Mouse (Mus musculus) midbrain, postnatal 0 days (tissue): ENCODE results near the gene Dnajb6. TPM values are rescaled to one million over a fixed set of nuclear protein-coding genes. Genes with fewer than 3 reads are reported as not detected.
A peak's percentile ranks its signal among the peaks of the same experiment; 100 is the strongest.

Experiments
- ATAC-seq: fragments of 200-750 bp; cut with Nextera tagmentation; 2 replicates; pipeline ENCODE4 v1.8.0; 2017; ENCODE audit warnings: moderate number of reproducible peaks, mild to moderate bottlenecking, moderate TSS enrichment, moderate library complexity; ENCODE audit not compliant: low FRiP score
- DNase-seq: peaks from one replicate; pipeline ENCODE4 v3.0.0-alpha.2; 2015; ENCODE audit warnings: low spot score
- H3K27ac ChIP-seq: fragments of 300-500 bp; sonication (generic); 2 replicates; pipeline ENCODE4 v1.5.1; 2014; ENCODE audit warnings: low read depth, mild to moderate bottlenecking, low read length, mixed read lengths
- H3K27me3 ChIP-seq: fragments of 300-500 bp; sonication (generic); 2 replicates; pipeline ENCODE4 v1.6.1; 2014; ENCODE audit warnings: low read length, control low read depth, mixed read lengths; ENCODE audit not compliant: insufficient read depth
- H3K36me3 ChIP-seq: fragments of 300-500 bp; sonication (generic); 2 replicates; pipeline ENCODE4 v1.6.1; 2014; ENCODE audit warnings: low read length, control low read depth, mixed read lengths; ENCODE audit not compliant: insufficient read depth
- H3K4me1 ChIP-seq: fragments of 300-500 bp; sonication (generic); 2 replicates; pipeline ENCODE4 v1.6.1; 2014; ENCODE audit warnings: mild to moderate bottlenecking, control low read depth, antibody characterized with exemption, low read length, mixed read lengths; ENCODE audit not compliant: insufficient read depth
- H3K4me2 ChIP-seq: fragments of 300-500 bp; sonication (generic); 2 replicates; pipeline ENCODE4 v1.6.1; 2014; ENCODE audit warnings: low read depth, mild to moderate bottlenecking, low read length, mixed read lengths; ENCODE audit not compliant: poor library complexity, severe bottlenecking
- H3K4me3 ChIP-seq: fragments of 300-500 bp; sonication (generic); 2 replicates; pipeline ENCODE4 v1.5.1; 2014; ENCODE audit warnings: low read depth, mild to moderate bottlenecking, low read length, moderate library complexity
- H3K9ac ChIP-seq: fragments of 300-500 bp; sonication (generic); replicated peaks from 2 replicates; pipeline ENCODE4 v1.6.1; 2014; ENCODE audit warnings: mild to moderate bottlenecking, low read length, moderate library complexity, mixed read lengths; ENCODE audit not compliant: poor library complexity, severe bottlenecking
- H3K9me3 ChIP-seq: fragments of 300-500 bp; sonication (generic); 2 replicates; pipeline ENCODE4 v1.6.1; 2016; ENCODE audit warnings: low read length, control low read depth
- CTCF ChIP-seq: IDR thresholded peaks from 2 replicates; pipeline ENCODE4 v1.5.1; 2016; ENCODE audit warnings: antibody characterized with exemption, mild to moderate bottlenecking
- WGBS: fragments of 180-500 bp; shearing (Covaris S2); extraction: QIAGEN DNeasy Blood & Tissue Kit; methylation state at CpG from one replicate; pipeline ENCODE4 v1.1.7; 2014; 5-methylcytosine and 5-hydroxymethylcytosine counted together
- polyA plus RNA-seq: library from polyadenylated mRNA; unstranded; fragments of >200 nt; fragmentation: Nextera tagmentation; extraction: Ambion mirVana; gene quantifications from 2 replicates; pipeline ENCODE4 v1.2.1, GENCODE M21; 2015
- total RNA-seq: library from RNA; depleted of rRNA; stranded (reverse); fragments of >200 nt; gene quantifications from 2 replicates; pipeline ENCODE4 v1.2.3, GENCODE M21; 2014

Gene Dnajb6
- total and polyA plus RNA-seq, 2 experiments from 2014 or later, result 183 to 362 TPM

- ATAC-seq, result no peak
- Histone ChIP-seq H3K9ac (no peak overlapping the region), H3K9me3 (no peaks in the 10 kb centered on the region), H3K27ac (no peak overlapping the region), H3K27me3 (no peaks in the 10 kb centered on the region), H3K36me3 (no peaks in the 10 kb centered on the region), H3K4me3 (no peak overlapping the region), H3K4me1 (no peaks in the 10 kb centered on the region), H3K4me2 (no peak overlapping the region)
- WGBS, result 95% methylated on average over 5 of the region's 5 CpGs
- no peak for TF ChIP-seq CTCF
- no peak for DNase-seq
Observed at GRCm38 (mm10) chr5:29816523-29817242, 81.2 kb downstream of the Dnajb6 start.

DNA sequence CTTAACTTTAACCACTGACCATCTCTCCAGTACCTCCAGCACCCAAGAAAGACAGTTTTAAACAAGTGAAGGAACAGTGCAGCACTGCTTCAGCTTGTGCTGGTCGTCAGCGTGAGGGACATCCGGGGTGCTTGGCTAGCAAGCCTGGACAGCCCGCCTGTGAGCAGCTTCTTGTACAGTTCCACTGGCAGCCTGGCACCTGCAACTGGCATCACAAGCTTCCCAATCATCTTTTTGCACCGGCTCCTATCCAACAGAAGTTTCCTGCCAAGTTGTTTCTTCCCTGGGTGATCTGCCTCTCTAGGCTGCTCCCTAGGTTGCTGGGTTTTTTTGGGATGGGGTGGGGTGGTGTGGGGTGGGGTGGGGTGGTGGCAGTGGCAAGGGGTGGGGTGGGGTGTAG is 81.9 kb downstream of the Dnajb6 start:
- TF ChIP-seq CTCF, result no peak
- no peak overlapping the region for H3K9ac ChIP-seq
- ATAC-seq (no peak), DNase-seq (peak; percentile 12)
- no peaks in the 10 kb centered on the region for H3K9me3 ChIP-seq
- H3K4me3 ChIP-seq, result no peak overlapping the region
- no peaks in the 10 kb centered on the region for H3K4me1 ChIP-seq
- no peaks in the 10 kb centered on the region for H3K27me3 ChIP-seq
- H3K36me3 ChIP-seq, result no peaks in the 10 kb centered on the region
- no peak overlapping the region for H3K27ac ChIP-seq
- H3K4me2 ChIP-seq, result no peak overlapping the region
- WGBS, result 80% methylated on average over 5 of the region's 5 CpGs

DNA sequence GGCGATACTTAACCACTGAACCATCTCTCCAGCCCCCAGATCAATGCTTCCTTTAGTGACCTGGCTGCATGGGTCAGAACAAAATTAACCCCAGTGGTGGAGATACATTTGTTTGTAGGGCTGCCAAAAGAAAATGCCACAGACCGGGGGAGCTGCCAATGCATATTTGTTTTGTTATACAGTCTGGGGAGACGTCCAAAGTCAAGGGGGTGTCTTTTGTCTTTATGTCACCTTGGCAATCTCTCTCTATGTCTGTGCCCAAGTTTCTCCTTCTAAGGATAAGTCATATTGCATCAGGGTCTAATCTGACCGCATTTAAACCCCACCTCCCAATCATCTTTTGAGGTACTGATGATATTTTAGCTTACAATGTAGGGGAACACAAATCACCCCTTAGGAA is 82.8 kb downstream of the Dnajb6 start:
- no peak overlapping the region for H3K4me2 ChIP-seq
- H3K4me3 ChIP-seq, result no peak overlapping the region
- no peaks in the 10 kb centered on the region for H3K9me3 ChIP-seq
- H3K27me3 ChIP-seq, result no peaks in the 10 kb centered on the region
- ATAC-seq (no peak), DNase-seq (no peak)
- TF ChIP-seq CTCF, result no peak
- WGBS, result 81% methylated on average over 4 of the region's 4 CpGs
- no peaks in the 10 kb centered on the region for H3K4me1 ChIP-seq
- H3K36me3 ChIP-seq, result no peaks in the 10 kb centered on the region
- H3K9ac ChIP-seq, result no peak overlapping the region
- no peak overlapping the region for H3K27ac ChIP-seq

DNA sequence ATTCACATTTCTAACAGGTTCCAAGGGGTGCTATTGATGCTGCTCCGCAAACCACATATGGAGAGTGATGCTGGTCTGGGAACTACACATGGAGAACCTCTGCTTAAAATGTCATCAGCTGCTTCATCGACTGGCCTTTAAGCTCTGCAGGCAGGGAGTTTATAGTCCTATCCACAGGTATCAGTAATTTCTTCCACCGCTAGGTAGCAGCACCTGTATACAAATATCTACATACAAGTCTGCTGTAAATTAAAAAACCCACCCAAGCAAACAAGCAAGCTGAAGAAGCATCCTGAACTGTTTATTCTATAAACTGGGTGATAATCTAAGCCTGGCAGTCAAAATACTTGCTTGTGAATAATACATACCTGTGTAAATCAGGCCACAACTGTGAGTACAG is 89.3 kb downstream of the Dnajb6 start:
- DNase-seq, result peak; percentile 78
- no peak overlapping the region for H3K4me2 ChIP-seq
- no peaks in the 10 kb centered on the region for H3K9me3 ChIP-seq
- WGBS, result 43% methylated on average over 3 of the region's 3 CpGs
- no peaks in the 10 kb centered on the region for H3K36me3 ChIP-seq
- no peak for ATAC-seq
- H3K27ac ChIP-seq, result no peak overlapping the region
- H3K27me3 ChIP-seq, result no peaks in the 10 kb centered on the region
- peak; percentile 73 for TF ChIP-seq CTCF
- no peaks in the 10 kb centered on the region for H3K4me1 ChIP-seq
- no peak overlapping the region for H3K9ac ChIP-seq
- H3K4me3 ChIP-seq, result no peak overlapping the region

GRCm38 (mm10) chr5:29826780-29827179 is 91.3 kb downstream of the Dnajb6 start:
- no peak overlapping the region for H3K9ac ChIP-seq
- 79% methylated on average over 4 of the region's 4 CpGs for WGBS
- H3K4me2 ChIP-seq, result no peak overlapping the region
- TF ChIP-seq CTCF, result no peak
- H3K9me3 ChIP-seq, result no peaks in the 10 kb centered on the region
- no peak for DNase-seq
- H3K27ac ChIP-seq, result no peak overlapping the region
- ATAC-seq, result no peak
- H3K27me3 ChIP-seq, result no peaks in the 10 kb centered on the region
- no peak overlapping the region for H3K4me3 ChIP-seq
- no peaks in the 10 kb centered on the region for H3K4me1 ChIP-seq
- no peaks in the 10 kb centered on the region for H3K36me3 ChIP-seq

DNA sequence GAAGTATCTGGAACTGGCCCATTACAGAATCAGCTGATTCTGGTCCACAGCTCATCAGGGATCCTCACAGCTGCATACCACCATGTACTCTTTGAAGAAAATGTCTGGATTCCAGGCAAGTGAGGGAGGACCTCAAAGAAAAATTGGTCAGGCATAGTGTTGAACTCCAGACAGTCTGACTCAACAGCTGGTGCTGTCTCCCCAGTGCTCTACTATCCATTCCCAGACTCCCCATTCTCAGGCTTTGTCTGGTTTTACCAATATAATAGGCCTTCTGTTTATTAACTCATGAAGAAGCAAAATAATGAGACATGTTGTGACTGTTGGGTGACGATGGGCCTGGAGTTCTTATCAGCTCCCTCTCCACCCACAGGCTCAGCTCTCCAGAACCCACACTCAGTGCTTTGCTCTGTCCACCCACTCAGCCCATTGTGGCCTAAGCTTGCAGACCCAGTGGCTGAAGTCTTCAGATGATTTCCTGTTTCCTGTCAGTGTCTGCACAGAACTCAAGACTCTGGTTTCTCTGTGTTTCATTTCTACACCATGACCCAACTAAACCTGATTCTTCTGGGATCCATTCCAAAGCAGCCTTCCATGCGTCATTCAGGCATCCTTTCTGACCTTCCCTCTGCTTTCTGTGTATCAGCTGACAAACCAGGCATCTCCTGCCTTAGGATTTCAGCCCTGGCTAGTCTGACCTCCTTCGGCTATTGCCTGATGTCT is 107.1 kb downstream of the Dnajb6 start:
- no peaks in the 10 kb centered on the region for H3K27me3 ChIP-seq
- H3K4me1 ChIP-seq, result no peaks in the 10 kb centered on the region
- H3K4me2 ChIP-seq, result no peak overlapping the region
- no peaks in the 10 kb centered on the region for H3K36me3 ChIP-seq
- no peak for TF ChIP-seq CTCF
- no peaks in the 10 kb centered on the region for H3K9me3 ChIP-seq
- ATAC-seq, result no peak
- H3K4me3 ChIP-seq, result no peak overlapping the region
- H3K27ac ChIP-seq, result no peak overlapping the region
- no peak overlapping the region for H3K9ac ChIP-seq
- DNase-seq, result no peak
- WGBS, result 83% methylated on average over 3 of the region's 3 CpGs
